Mouse (Mus musculus) stomach, embryonic 16.5 days (tissue): ENCODE results near the gene Mroh9. TPM values are rescaled to one million over a fixed set of nuclear protein-coding genes. Genes with fewer than 3 reads are reported as not detected.

ENCODE experiments used
- ATAC-seq: fragments of 200-750 bp; cut with Nextera tagmentation; 2 replicates; pipeline ENCODE4 v1.8.0; 2017; ENCODE audit warnings: moderate number of reproducible peaks, moderate TSS enrichment; ENCODE audit not compliant: insufficient read depth, low FRiP score
- H3K27ac ChIP-seq: fragments of 300-500 bp; sonication (generic); 2 replicates; pipeline ENCODE4 v1.5.1; 2014; ENCODE audit warnings: low read length
- H3K27me3 ChIP-seq: fragments of 300-500 bp; sonication (generic); 2 replicates; pipeline ENCODE4 v1.6.1; 2014; ENCODE audit warnings: low read length, control low read depth, mixed read lengths; ENCODE audit not compliant: control insufficient read depth, insufficient read depth
- H3K36me3 ChIP-seq: fragments of 300-500 bp; sonication (generic); 2 replicates; pipeline ENCODE4 v1.6.1; 2014; ENCODE audit warnings: low read length; ENCODE audit not compliant: control insufficient read depth, insufficient read depth
- H3K4me1 ChIP-seq: fragments of 300-500 bp; sonication (generic); 2 replicates; pipeline ENCODE4 v1.6.1; 2014; ENCODE audit warnings: low read length, control low read depth, mixed read lengths; ENCODE audit not compliant: control insufficient read depth, insufficient read depth
- H3K4me2 ChIP-seq: fragments of 300-500 bp; sonication (generic); 2 replicates; pipeline ENCODE4 v1.6.1; 2014; ENCODE audit warnings: low read depth, low read length, mixed read lengths
- H3K4me3 ChIP-seq: fragments of 300-500 bp; sonication (generic); replicated peaks from 2 replicates; pipeline ENCODE4 v1.5.1; 2014; ENCODE audit warnings: mild to moderate bottlenecking, low read length
- H3K9ac ChIP-seq: fragments of 300-500 bp; sonication (generic); 2 replicates; pipeline ENCODE4 v1.6.1; 2014; ENCODE audit warnings: low read length
- H3K9me3 ChIP-seq: fragments of 300-500 bp; sonication (generic); replicated peaks from 2 replicates; pipeline ENCODE4 v1.6.1; 2016; ENCODE audit warnings: low read length, control low read depth; ENCODE audit not compliant: control insufficient read depth
- WGBS: fragments of 180-500 bp; shearing (Covaris S2); extraction: QIAGEN DNeasy Blood & Tissue Kit; methylation state at CpG from one replicate; pipeline ENCODE4 v1.1.7; 2014; 5-methylcytosine and 5-hydroxymethylcytosine counted together
- polyA plus RNA-seq: library from polyadenylated mRNA; unstranded; fragments of >200 nt; fragmentation: Nextera tagmentation; extraction: Ambion mirVana; gene quantifications from 2 replicates; pipeline ENCODE4 v1.2.1, GENCODE M21; 2015

Mroh9 gene
- polyA plus RNA-seq, 1 experiment from 2014 or later = not detected

GRCm38 (mm10) chr1:163091438-163092155 is 6.1 kb upstream of the Mroh9 start:
- Histone ChIP-seq H3K36me3 (no peaks in the 10 kb centered on the region), H3K4me1 (no peaks in the 10 kb centered on the region), H3K4me2 (no peak overlapping the region), H3K4me3 (no peak overlapping the region), H3K27me3 (no peaks in the 10 kb centered on the region), H3K9me3 (no peaks in the 10 kb centered on the region), H3K9ac (no peak overlapping the region), H3K27ac (no peak overlapping the region)
- WGBS = 48% methylated on average over 10 of the region's 10 CpGs
- ATAC-seq = no peak

GRCm38 (mm10) chr1:163070502-163070901 is 15.0 kb downstream of the Mroh9 start:
- no peak overlapping the region for H3K9ac ChIP-seq
- no peaks in the 10 kb centered on the region for H3K4me1 ChIP-seq
- no peak overlapping the region for H3K27ac ChIP-seq
- H3K36me3 ChIP-seq = no peaks in the 10 kb centered on the region
- no peaks in the 10 kb centered on the region for H3K9me3 ChIP-seq
- H3K27me3 ChIP-seq = no peaks in the 10 kb centered on the region
- 0% methylated on average over 1 of the region's 1 CpGs for WGBS
- no peak for ATAC-seq
- H3K4me2 ChIP-seq = no peak overlapping the region
- H3K4me3 ChIP-seq = no peak overlapping the region

- Histone ChIP-seq H3K4me3 (no peak overlapping the region), H3K4me1 (no peaks in the 10 kb centered on the region), H3K4me2 (no peak overlapping the region), H3K36me3 (no peaks in the 10 kb centered on the region), H3K9me3 (no peaks in the 10 kb centered on the region), H3K27me3 (no peaks in the 10 kb centered on the region), H3K27ac (no peak overlapping the region), H3K9ac (no peak overlapping the region)
- 83% methylated on average over 3 of the region's 3 CpGs for WGBS
- ATAC-seq = no peak
These were observed 25.1 kb downstream of the Mroh9 start for GRCm38 (mm10) chr1:163060381-163060780.

GRCm38 (mm10) chr1:163057363-163057762 is 28.1 kb downstream of the Mroh9 start:
- Histone ChIP-seq H3K36me3 (no peaks in the 10 kb centered on the region), H3K4me1 (no peaks in the 10 kb centered on the region), H3K9me3 (no peaks in the 10 kb centered on the region), H3K27ac (no peak overlapping the region), H3K4me2 (no peak overlapping the region), H3K9ac (no peak overlapping the region), H3K4me3 (no peak overlapping the region), H3K27me3 (no peaks in the 10 kb centered on the region)
- 50% methylated on average over 2 of the region's 2 CpGs for WGBS
- ATAC-seq = no peak

GRCm38 (mm10) chr1:163055629-163056028 is 29.8 kb downstream of the Mroh9 start:
- H3K9me3 ChIP-seq = no peaks in the 10 kb centered on the region
- no peaks in the 10 kb centered on the region for H3K4me1 ChIP-seq
- H3K9ac ChIP-seq = no peak overlapping the region
- H3K27me3 ChIP-seq = no peaks in the 10 kb centered on the region
- no peak overlapping the region for H3K4me2 ChIP-seq
- ATAC-seq = no peak
- H3K4me3 ChIP-seq = no peak overlapping the region
- H3K27ac ChIP-seq = no peak overlapping the region
- no peaks in the 10 kb centered on the region for H3K36me3 ChIP-seq

- Histone ChIP-seq H3K27ac (no peak overlapping the region), H3K4me1 (no peaks in the 10 kb centered on the region), H3K27me3 (no peaks in the 10 kb centered on the region), H3K4me2 (no peak overlapping the region), H3K4me3 (no peak overlapping the region), H3K9me3 (no peaks in the 10 kb centered on the region), H3K9ac (no peak overlapping the region), H3K36me3 (no peaks in the 10 kb centered on the region)
- ATAC-seq = no peak
These were observed 62.4 kb downstream of the Mroh9 start for GRCm38 (mm10) chr1:163023075-163023474.

GRCm38 (mm10) chr1:163009220-163009619 is 76.2 kb downstream of the Mroh9 start:
- no peaks in the 10 kb centered on the region for H3K9me3 ChIP-seq
- no peak overlapping the region for H3K4me2 ChIP-seq
- no peak for ATAC-seq
- H3K27ac ChIP-seq = no peak overlapping the region
- no peak overlapping the region for H3K4me3 ChIP-seq
- H3K9ac ChIP-seq = no peak overlapping the region
- WGBS = 58% methylated on average over 3 of the region's 3 CpGs
- H3K36me3 ChIP-seq = no peaks in the 10 kb centered on the region
- no peaks in the 10 kb centered on the region for H3K27me3 ChIP-seq
- H3K4me1 ChIP-seq = no peaks in the 10 kb centered on the region

GRCm38 (mm10) chr1:163003496-163003895 is 82.0 kb downstream of the Mroh9 start:
- peak; percentile 81; the same call in 1 of the 2 replicates for ATAC-seq
- Histone ChIP-seq H3K27me3 (no peaks in the 10 kb centered on the region), H3K9ac (no peak overlapping the region), H3K4me2 (no peak overlapping the region), H3K27ac (peak overlapping the region; percentile 69; the same call in 1 of the 2 replicates), H3K4me1 (no peaks in the 10 kb centered on the region), H3K9me3 (no peaks in the 10 kb centered on the region), H3K36me3 (no peaks in the 10 kb centered on the region), H3K4me3 (no peak overlapping the region)
- WGBS = 48% methylated on average over 2 of the region's 2 CpGs

- no peaks in the 10 kb centered on the region for H3K36me3 ChIP-seq
- peak overlapping the region; percentile 60; the same call in 1 of the 2 replicates for H3K27ac ChIP-seq
- H3K9ac ChIP-seq = no peak overlapping the region
- no peaks in the 10 kb centered on the region for H3K27me3 ChIP-seq
- H3K4me3 ChIP-seq = no peak overlapping the region
- H3K4me2 ChIP-seq = no peak overlapping the region
- H3K4me1 ChIP-seq = no peaks in the 10 kb centered on the region
- H3K9me3 ChIP-seq = no peaks in the 10 kb centered on the region
- peak; percentile 68; the same call in 1 of the 2 replicates for ATAC-seq
- WGBS = 49% methylated on average over 4 of the region's 4 CpGs
These were observed 84.1 kb downstream of the Mroh9 start for GRCm38 (mm10) chr1:163001271-163001829.
